Mouse (Mus musculus): ENCODE data around the gene Rpgr.

DNA sequence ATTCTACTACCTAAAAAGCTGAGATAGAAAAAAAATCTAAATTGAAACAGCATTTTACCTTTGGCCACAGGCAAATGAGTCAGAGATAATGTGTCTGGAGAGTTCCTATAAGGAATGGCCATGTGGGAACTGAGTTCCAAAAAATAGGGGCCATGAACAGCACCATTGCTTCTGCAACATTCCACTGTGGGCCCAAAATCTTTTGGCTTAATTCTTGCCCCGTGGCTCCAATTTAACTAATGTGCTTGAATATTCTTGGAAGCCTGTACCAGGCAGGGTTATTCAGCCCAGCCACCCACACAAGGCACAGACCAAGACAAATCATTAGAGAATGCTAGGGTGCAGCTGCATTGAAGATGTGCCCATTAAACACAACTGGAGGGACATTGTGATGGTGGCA lies 106.0 kb downstream of the Rpgr start:
- no peak for TF ChIP-seq E2F4 (IDR thresholded peaks at IDR 0.05; ENCODE audit: insufficient read depth)
- no peak for TF ChIP-seq POLR2A (IDR thresholded peaks at IDR 0.05; ENCODE audit: insufficient read length, low read depth)
- no peak for TF ChIP-seq CEBPB (IDR thresholded peaks at IDR 0.05; ENCODE audit: insufficient read depth, poor library complexity, severe bottlenecking)
- TF ChIP-seq USF1 (IDR thresholded peaks at IDR 0.05; ENCODE audit: low read depth) = no peak
- no peak for TF ChIP-seq MAX (IDR thresholded peaks at IDR 0.05; ENCODE audit: low read depth)

Measured in myocyte (in vitro differentiated cells).